Mouse (Mus musculus) kidney, embryonic 14.5 days (tissue): Measurements from ENCODE around the gene 4930451I11Rik. TPM values are rescaled to one million over a fixed set of nuclear protein-coding genes. Genes with fewer than 3 reads are reported as not detected.

Experiments
- ATAC-seq: fragments of 200-750 bp; cut with Nextera tagmentation; 2 replicates; pipeline ENCODE4 v1.8.0; 2017; ENCODE audit warnings: moderate number of reproducible peaks, mild to moderate bottlenecking, moderate TSS enrichment, moderate library complexity; ENCODE audit not compliant: low FRiP score, low TSS enrichment
- H3K27ac ChIP-seq: fragments of 300-500 bp; sonication (generic); 2 replicates; pipeline ENCODE4 v1.5.1; 2014; ENCODE audit warnings: low read depth, mild to moderate bottlenecking, low read length, moderate library complexity, mixed read lengths
- H3K27me3 ChIP-seq: fragments of 300-500 bp; sonication (generic); 2 replicates; pipeline ENCODE4 v1.6.1; 2014; ENCODE audit warnings: mild to moderate bottlenecking, low read length; ENCODE audit not compliant: control insufficient read depth, insufficient read depth
- H3K36me3 ChIP-seq: fragments of 300-500 bp; sonication (generic); 2 replicates; pipeline ENCODE4 v1.6.1; 2014; ENCODE audit warnings: low read length, mixed read lengths; ENCODE audit not compliant: control insufficient read depth, insufficient read depth
- H3K4me1 ChIP-seq: fragments of 300-500 bp; sonication (generic); 2 replicates; pipeline ENCODE4 v1.6.1; 2014; ENCODE audit warnings: low read length, mixed read lengths; ENCODE audit not compliant: control insufficient read depth, insufficient read depth
- H3K4me2 ChIP-seq: fragments of 300-500 bp; sonication (generic); replicated peaks from 2 replicates; pipeline ENCODE4 v1.6.1; 2014; ENCODE audit warnings: low read depth, mild to moderate bottlenecking, low read length
- H3K4me3 ChIP-seq: fragments of 300-500 bp; sonication (generic); 2 replicates; pipeline ENCODE4 v1.5.1; 2014; ENCODE audit warnings: mild to moderate bottlenecking, low read length
- H3K9ac ChIP-seq: fragments of 300-500 bp; sonication (generic); 2 replicates; pipeline ENCODE4 v1.6.1; 2014; ENCODE audit warnings: low read depth, mild to moderate bottlenecking, low read length, moderate library complexity
- H3K9me3 ChIP-seq: fragments of 300-500 bp; sonication (generic); 2 replicates; pipeline ENCODE4 v1.6.1; 2016; ENCODE audit warnings: low read length; ENCODE audit not compliant: control insufficient read depth
- WGBS: fragments of 180-500 bp; shearing (Covaris S2); extraction: QIAGEN DNeasy Blood & Tissue Kit; methylation state at CpG from one replicate; pipeline ENCODE4 v1.1.7; 2014; 5-methylcytosine and 5-hydroxymethylcytosine counted together
- polyA plus RNA-seq: library from polyadenylated mRNA; unstranded; fragments of >200 nt; fragmentation: Nextera tagmentation; extraction: Ambion mirVana; gene quantifications from 2 replicates; pipeline ENCODE4 v1.2.1, GENCODE M21; 2014

4930451I11Rik gene
- not detected in 2 replicates for polyA plus RNA-seq

GRCm38 (mm10) chr7:126831539-126831938 is at the start of gene 4930451I11Rik:
4930451I11Rik (minus strand) TSS chr7:126831639.
- 66% methylated on average over 5 of the region's 5 CpGs for WGBS
- Histone ChIP-seq H3K27ac (no peak within 1 kb of the TSS), H3K9ac (peak within 1 kb of the TSS; percentile 52), H3K4me3 (peak within 1 kb of the TSS; percentile 24), H3K27me3 (0 out of 2 replicates have a peak, but pooled peaks cover 4% of the 10 kb centered on the region), H3K4me1 (0 out of 2 replicates have a peak, but pooled peaks cover 5% of the 10 kb centered on the region), H3K9me3 (no peaks in the 10 kb centered on the region), H3K36me3 (no peaks in the 10 kb centered on the region), H3K4me2 (peak within 1 kb of the TSS; percentile 50)
- ATAC-seq, result no peak

DNA sequence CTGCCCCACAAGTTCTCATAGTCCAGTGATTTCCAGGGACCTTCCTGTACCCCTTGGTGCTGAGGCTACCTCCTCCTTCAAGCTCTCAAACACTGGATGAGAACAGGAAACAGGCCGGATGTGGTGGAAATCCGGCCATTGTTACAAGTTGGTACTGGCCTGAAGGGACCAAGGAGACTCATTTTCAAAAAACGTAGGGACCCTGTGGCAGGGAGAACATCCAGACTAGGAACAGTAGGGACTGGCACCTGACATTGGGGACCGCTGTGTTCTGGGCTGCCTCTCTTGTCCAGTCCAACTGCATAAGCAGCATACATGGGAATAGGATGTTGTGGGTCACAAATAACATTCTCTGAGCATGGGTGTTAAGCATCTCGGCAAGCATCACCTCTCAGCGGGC is 49.6 kb upstream of the 4930451I11Rik start:
- Histone ChIP-seq H3K4me3 (no peak overlapping the region), H3K27ac (peak overlapping the region; percentile 61; the same call in 1 of the 2 replicates), H3K27me3 (no peaks in the 10 kb centered on the region), H3K4me1 (peaks cover 24% of the 10 kb centered on the region), H3K9me3 (no peaks in the 10 kb centered on the region), H3K4me2 (peak overlapping the region; percentile 97; the same call in 1 of the 2 replicates), H3K36me3 (peaks cover 46% of the 10 kb centered on the region), H3K9ac (peak overlapping the region; percentile 89; the same call in 1 of the 2 replicates)
- no peak for ATAC-seq
- WGBS, result 71% methylated on average over 6 of the region's 6 CpGs

DNA sequence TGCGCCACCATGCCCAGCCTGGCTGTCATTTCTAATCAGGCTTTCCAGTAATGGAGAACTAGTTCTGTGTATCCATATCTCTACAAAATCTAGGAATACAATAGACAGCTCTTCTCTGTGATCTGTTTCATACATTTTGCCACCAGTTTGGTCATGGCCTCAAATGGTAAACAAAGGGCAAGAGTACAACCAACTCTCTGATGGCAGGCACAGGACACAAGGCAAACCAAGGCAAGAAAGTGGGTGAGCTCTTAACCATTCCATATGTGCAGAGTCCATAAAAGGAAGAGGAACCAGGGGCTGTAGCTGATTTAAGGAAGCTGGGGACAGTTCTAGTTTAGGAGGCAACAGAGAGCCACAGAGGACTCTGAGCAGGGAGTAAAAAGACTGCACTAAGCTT is 45.8 kb upstream of the 4930451I11Rik start:
- Histone ChIP-seq H3K27ac (no peak overlapping the region), H3K4me2 (no peak overlapping the region), H3K9me3 (no peaks in the 10 kb centered on the region), H3K9ac (no peak overlapping the region), H3K4me3 (no peak overlapping the region), H3K27me3 (no peaks in the 10 kb centered on the region), H3K4me1 (peaks cover 12% of the 10 kb centered on the region), H3K36me3 (peaks cover 84% of the 10 kb centered on the region)
- ATAC-seq, result no peak
- WGBS, result 90% methylated on average over 1 of the region's 1 CpGs

GRCm38 (mm10) chr7:126870520-126870891 is 39.1 kb upstream of the 4930451I11Rik start:
- WGBS, result 97% methylated on average over 2 of the region's 2 CpGs
- Histone ChIP-seq H3K4me1 (no peaks in the 10 kb centered on the region), H3K4me2 (no peak overlapping the region), H3K27me3 (no peaks in the 10 kb centered on the region), H3K4me3 (no peak overlapping the region), H3K36me3 (peaks cover 99% of the 10 kb centered on the region), H3K9ac (no peak overlapping the region), H3K27ac (no peak overlapping the region), H3K9me3 (no peaks in the 10 kb centered on the region)
- ATAC-seq, result no peak; the same call in 1 of the 2 replicates

GRCm38 (mm10) chr7:126869780-126870519 is 38.5 kb upstream of the 4930451I11Rik start:
- H3K4me3 ChIP-seq, result no peak overlapping the region
- no peak overlapping the region for H3K27ac ChIP-seq
- no peaks in the 10 kb centered on the region for H3K4me1 ChIP-seq
- peaks cover 99% of the 10 kb centered on the region for H3K36me3 ChIP-seq
- no peak overlapping the region for H3K4me2 ChIP-seq
- H3K9ac ChIP-seq, result no peak overlapping the region
- no peak for ATAC-seq
- no peaks in the 10 kb centered on the region for H3K27me3 ChIP-seq
- WGBS, result 90% methylated on average over 23 of the region's 23 CpGs
- no peaks in the 10 kb centered on the region for H3K9me3 ChIP-seq

DNA sequence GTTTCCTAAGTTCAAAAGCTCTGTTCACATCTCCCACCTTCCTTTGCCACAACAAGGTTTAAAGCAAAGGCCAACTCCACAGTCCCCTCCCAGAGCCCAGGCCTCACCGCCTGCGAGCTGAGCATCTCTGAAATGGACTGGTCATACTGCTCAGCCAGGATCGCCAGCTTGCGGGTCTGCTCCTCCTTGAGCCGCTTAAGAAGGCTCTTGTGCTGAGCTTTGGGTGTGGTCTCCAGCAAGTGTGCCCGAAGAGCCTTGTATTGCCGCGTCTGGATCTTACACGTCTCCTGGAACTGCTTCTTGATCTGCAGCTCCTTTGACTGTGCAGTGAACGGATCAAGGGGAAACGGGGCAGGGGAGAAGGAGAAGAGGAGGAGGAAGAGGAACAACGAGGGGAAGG is 36.6 kb upstream of the 4930451I11Rik start:
- 89% methylated on average over 12 of the region's 12 CpGs for WGBS
- no peak overlapping the region for H3K9ac ChIP-seq
- no peak overlapping the region for H3K27ac ChIP-seq
- H3K36me3 ChIP-seq, result peaks cover 92% of the 10 kb centered on the region
- H3K27me3 ChIP-seq, result no peaks in the 10 kb centered on the region
- H3K4me2 ChIP-seq, result no peak overlapping the region
- no peak for ATAC-seq
- no peaks in the 10 kb centered on the region for H3K9me3 ChIP-seq
- peaks cover 14% of the 10 kb centered on the region for H3K4me1 ChIP-seq
- no peak overlapping the region for H3K4me3 ChIP-seq

DNA sequence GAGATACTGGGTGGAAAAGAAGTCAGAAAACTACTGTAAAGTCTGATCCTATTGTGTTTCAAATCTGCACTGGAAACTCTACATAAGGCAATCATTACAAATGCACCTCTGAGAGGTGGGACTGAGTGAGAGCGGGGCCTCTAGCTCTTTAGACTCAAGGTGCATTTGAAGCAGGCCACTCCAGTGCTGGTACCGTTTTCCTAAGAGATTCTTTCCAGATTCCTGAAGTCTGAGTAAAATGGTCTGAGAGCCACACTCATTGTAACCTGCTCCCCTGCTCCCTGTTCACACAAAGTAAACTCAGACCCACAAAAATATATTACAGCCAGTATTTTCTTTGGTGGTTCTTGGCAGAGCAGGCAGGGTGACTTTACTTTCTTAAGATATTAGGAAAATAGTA is 36.1 kb upstream of the 4930451I11Rik start:
- ATAC-seq, result no peak
- WGBS, result 92% methylated on average over 2 of the region's 2 CpGs
- peaks cover 18% of the 10 kb centered on the region for H3K4me1 ChIP-seq
- H3K27me3 ChIP-seq, result no peaks in the 10 kb centered on the region
- H3K9me3 ChIP-seq, result no peaks in the 10 kb centered on the region
- no peak overlapping the region for H3K4me3 ChIP-seq
- H3K27ac ChIP-seq, result no peak overlapping the region
- no peak overlapping the region for H3K9ac ChIP-seq
- peaks cover 88% of the 10 kb centered on the region for H3K36me3 ChIP-seq
- H3K4me2 ChIP-seq, result no peak overlapping the region

DNA sequence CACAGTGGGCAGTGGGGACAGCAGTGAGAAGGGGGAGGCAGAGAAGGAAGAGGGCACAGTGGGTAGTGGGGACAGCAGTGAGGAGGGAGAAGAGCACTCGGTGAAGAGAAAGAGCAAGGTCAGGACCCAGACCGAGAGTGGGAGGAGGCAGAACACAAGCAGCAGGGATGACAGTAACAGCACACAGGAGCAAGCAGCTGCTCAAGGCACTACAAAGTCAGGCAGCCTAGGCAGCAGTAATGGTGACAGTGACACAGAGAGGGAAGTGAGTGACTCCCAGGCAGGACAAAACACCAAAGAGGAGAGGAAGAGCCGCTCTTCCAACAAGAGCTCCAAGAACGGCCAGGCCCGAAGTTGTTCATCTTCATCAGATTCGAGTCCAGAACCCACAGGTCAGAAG is 32.4 kb upstream of the 4930451I11Rik start:
- Histone ChIP-seq H3K27me3 (no peaks in the 10 kb centered on the region), H3K4me3 (peak overlapping the region; percentile 61), H3K9ac (peak overlapping the region; percentile 76), H3K4me1 (peaks cover 25% of the 10 kb centered on the region), H3K27ac (peak overlapping the region; percentile 60), H3K9me3 (no peaks in the 10 kb centered on the region), H3K4me2 (peak overlapping the region; percentile 92), H3K36me3 (peaks cover 61% of the 10 kb centered on the region)
- peak; percentile 15; the same call in 1 of the 2 replicates for ATAC-seq
- 57% methylated on average over 6 of the region's 6 CpGs for WGBS

GRCm38 (mm10) chr7:126862147-126862784 is 30.8 kb upstream of the 4930451I11Rik start, which contains the start of gene Ino80e:
Ino80e (minus strand) TSS chr7:126862377.
- no peaks in the 10 kb centered on the region for H3K9me3 ChIP-seq
- H3K36me3 ChIP-seq, result peaks cover 60% of the 10 kb centered on the region
- peak within 1 kb of the TSS; percentile 76 for H3K9ac ChIP-seq
- ATAC-seq, result peak; percentile 58
- peak within 1 kb of the TSS; percentile 76 for H3K27ac ChIP-seq
- under 1% methylated on average over 41 of the region's 41 CpGs for WGBS
- peak within 1 kb of the TSS; percentile 92 for H3K4me2 ChIP-seq
- H3K4me1 ChIP-seq, result peaks cover 25% of the 10 kb centered on the region
- no peaks in the 10 kb centered on the region for H3K27me3 ChIP-seq
- peak within 1 kb of the TSS; percentile 61 for H3K4me3 ChIP-seq
